Mouse (Mus musculus): Measurements from ENCODE around the gene Fhl5. TPM values are rescaled to one million over a fixed set of nuclear protein-coding genes. Genes with fewer than 3 reads are reported as not detected.

The Fhl5 gene
- polyA plus RNA-seq, 1 experiment from 2014 or later, result not detected

Other genes with a start within 250 kb of the Fhl5 start
- 31.1 and 35.4 TPM in 2 replicates for gene Ufl1, start 38.9 kb upstream of the Fhl5 start, polyA plus RNA-seq (2014; fragmentation: Nextera tagmentation; extraction: Ambion mirVana)